Mouse (Mus musculus): ENCODE results near the gene Meis2. TPM values are rescaled to one million over a fixed set of nuclear protein-coding genes. Genes with fewer than 3 reads are reported as not detected.

Gene Meis2
- total RNA-seq, 4 experiments from 2014 or later: 24.2 to 31.6 (median 28.8) TPM

GRCm38 (mm10) chr2:116051906-116052614, 13.6 kb downstream of the Meis2 start:
- no peak for DNase-seq (ENCODE audit: low spot score)

- no peak for DNase-seq (ENCODE audit: low spot score)
Measured at GRCm38 (mm10) chr2:116049710-116050109, 15.9 kb downstream of the Meis2 start.

- DNase-seq (ENCODE audit: low spot score): no peak
Measured at GRCm38 (mm10) chr2:116047365-116047764, 18.3 kb downstream of the Meis2 start.

- DNase-seq (ENCODE audit: low spot score): no peak
Measured at GRCm38 (mm10) chr2:116045048-116045447, 20.6 kb downstream of the Meis2 start.

- DNase-seq (ENCODE audit: low spot score): no peak
Measured at GRCm38 (mm10) chr2:116042934-116043698, 22.5 kb downstream of the Meis2 start.

GRCm38 (mm10) chr2:116042447-116042846, 23.2 kb downstream of the Meis2 start:
- DNase-seq (ENCODE audit: low spot score): no peak

GRCm38 (mm10) chr2:116041683-116042262, 23.9 kb downstream of the Meis2 start:
- no peak for DNase-seq (ENCODE audit: low spot score)

GRCm38 (mm10) chr2:116035345-116035744, 30.3 kb downstream of the Meis2 start:
- DNase-seq (ENCODE audit: low spot score): no peak

GRCm38 (mm10) chr2:116028127-116028526, 37.5 kb downstream of the Meis2 start:
- DNase-seq (ENCODE audit: low spot score): peak; percentile 36

- DNase-seq (ENCODE audit: low spot score): no peak
Measured at GRCm38 (mm10) chr2:116022876-116023275, 42.8 kb downstream of the Meis2 start.

- DNase-seq (ENCODE audit: low spot score): no peak
Measured at GRCm38 (mm10) chr2:116021931-116022330, 43.7 kb downstream of the Meis2 start.

- DNase-seq (ENCODE audit: low spot score): no peak
Measured at GRCm38 (mm10) chr2:116021046-116021445, 44.6 kb downstream of the Meis2 start.

GRCm38 (mm10) chr2:116020451-116020951, 45.1 kb downstream of the Meis2 start:
- DNase-seq (ENCODE audit: low spot score): no peak

- DNase-seq (ENCODE audit: low spot score): no peak
Measured at GRCm38 (mm10) chr2:116019959-116020358, 45.7 kb downstream of the Meis2 start.

- no peak for DNase-seq (ENCODE audit: low spot score)
Measured at GRCm38 (mm10) chr2:116019466-116019794, 46.2 kb downstream of the Meis2 start.

GRCm38 (mm10) chr2:116018781-116019465, 46.7 kb downstream of the Meis2 start:
- DNase-seq (ENCODE audit: low spot score): no peak

GRCm38 (mm10) chr2:116015520-116015919, 50.1 kb downstream of the Meis2 start:
- no peak for DNase-seq (ENCODE audit: low spot score)

- no peak for DNase-seq (ENCODE audit: low spot score)
Measured at GRCm38 (mm10) chr2:116010469-116010868, 55.2 kb downstream of the Meis2 start.

- no peak for DNase-seq (ENCODE audit: low spot score)
Measured at GRCm38 (mm10) chr2:116010061-116010460, 55.6 kb downstream of the Meis2 start.

- no peak for DNase-seq (ENCODE audit: low spot score)
Measured at GRCm38 (mm10) chr2:116009097-116009970, 56.3 kb downstream of the Meis2 start.

- DNase-seq (ENCODE audit: low spot score): no peak
Measured at GRCm38 (mm10) chr2:116002354-116002753, 63.3 kb downstream of the Meis2 start.

Data from heart, adult 8-10 months (tissue).